Mouse (Mus musculus): ENCODE data around the gene Kdf1. TPM values are rescaled to one million over a fixed set of nuclear protein-coding genes. Genes with fewer than 3 reads are reported as not detected.
"Not testable (repeated sequence)": the region's sequence is repeated elsewhere in the genome, so short reads cannot be mapped to it uniquely, and the experiment has no call there.

Gene Kdf1
- polyA plus RNA-seq, 1 experiment: 22.2 TPM

GRCm38 (mm10) chr4:133508990-133509389 is 9.8 kb upstream of the Kdf1 start:
- TF ChIP-seq POLR2A (IDR thresholded peaks at IDR 0.05; ENCODE audit: borderline replicate concordance, extremely low read depth, low read depth, low read length) (no peak), CTCF (IDR thresholded peaks at IDR 0.05; ENCODE audit: insufficient read depth, low read length) (no peak)
- DNase-seq: no peak
- 80% methylated on average over 7 of the region's 7 CpGs for WGBS

GRCm38 (mm10) chr4:133511050-133511449 is 7.7 kb upstream of the Kdf1 start:
- DNase-seq: no peak
- WGBS: 74% methylated on average over 5 of the region's 5 CpGs
- TF ChIP-seq POLR2A (IDR thresholded peaks at IDR 0.05; ENCODE audit: borderline replicate concordance, extremely low read depth, low read depth, low read length) (no peak), CTCF (IDR thresholded peaks at IDR 0.05; ENCODE audit: insufficient read depth, low read length) (no peak)
- Histone ChIP-seq H3K4me1 (ENCODE audit: control insufficient read depth, insufficient read depth, low read length) (no peaks in the 10 kb centered on the region), H3K4me3 (replicated peaks; ENCODE audit: extremely low read depth, low read depth, low read length) (no peak overlapping the region)

More at GRCm38 (mm10) chr4:133508990-133509389, 9.8 kb upstream of the Kdf1 start:
- Histone ChIP-seq H3K4me3 (replicated peaks; ENCODE audit: extremely low read depth, low read depth, low read length) (no peak overlapping the region), H3K4me1 (ENCODE audit: control insufficient read depth, insufficient read depth, low read length) (no peaks in the 10 kb centered on the region)

GRCm38 (mm10) chr4:133512511-133512910 is 6.3 kb upstream of the Kdf1 start:
- not testable (repeated sequence) for DNase-seq; H3K4me3 ChIP-seq (replicated peaks; ENCODE audit: extremely low read depth, low read depth, low read length); H3K4me1 ChIP-seq (ENCODE audit: control insufficient read depth, insufficient read depth, low read length)
- 47% methylated on average over 5 of the region's 5 CpGs for WGBS

- peak; percentile 66 for DNase-seq
- WGBS: 8% methylated on average over 8 of the region's 8 CpGs
- Histone ChIP-seq H3K4me1 (ENCODE audit: control insufficient read depth, insufficient read depth, low read length) (no peaks in the 10 kb centered on the region), H3K4me3 (replicated peaks; ENCODE audit: extremely low read depth, low read depth, low read length) (no peak overlapping the region)
- TF ChIP-seq POLR2A (IDR thresholded peaks at IDR 0.05; ENCODE audit: borderline replicate concordance, extremely low read depth, low read depth, low read length) (no peak), CTCF (IDR thresholded peaks at IDR 0.05; ENCODE audit: insufficient read depth, low read length) (peak; percentile 95)
Observed at GRCm38 (mm10) chr4:133512972-133513371, 5.8 kb upstream of the Kdf1 start.

- Histone ChIP-seq H3K4me3 (replicated peaks; ENCODE audit: extremely low read depth, low read depth, low read length) (peak overlapping the region; percentile 49), H3K4me1 (ENCODE audit: control insufficient read depth, insufficient read depth, low read length) (no peaks in the 10 kb centered on the region)
- 9% methylated on average over 25 of the region's 25 CpGs for WGBS
- TF ChIP-seq CTCF (IDR thresholded peaks at IDR 0.05; ENCODE audit: insufficient read depth, low read length) (no peak), POLR2A (IDR thresholded peaks at IDR 0.05; ENCODE audit: borderline replicate concordance, extremely low read depth, low read depth, low read length) (no peak)
- no peak for DNase-seq
Observed at GRCm38 (mm10) chr4:133519369-133519665, 554 bp downstream of the Kdf1 start.

- Histone ChIP-seq H3K4me3 (replicated peaks; ENCODE audit: extremely low read depth, low read depth, low read length) (no peak overlapping the region), H3K4me1 (ENCODE audit: control insufficient read depth, insufficient read depth, low read length) (no peaks in the 10 kb centered on the region)
- TF ChIP-seq CTCF (IDR thresholded peaks at IDR 0.05; ENCODE audit: insufficient read depth, low read length) (no peak), POLR2A (IDR thresholded peaks at IDR 0.05; ENCODE audit: borderline replicate concordance, extremely low read depth, low read depth, low read length) (no peak)
- no peak for DNase-seq
- WGBS: 43% methylated on average over 2 of the region's 2 CpGs
Observed at GRCm38 (mm10) chr4:133521502-133521901, 2.7 kb downstream of the Kdf1 start.

- DNase-seq: no peak
- 68% methylated on average over 16 of the region's 16 CpGs for WGBS
- no peak overlapping the region for H3K4me3 ChIP-seq (replicated peaks; ENCODE audit: extremely low read depth, low read depth, low read length)
- no peak for TF ChIP-seq CTCF (IDR thresholded peaks at IDR 0.05; ENCODE audit: insufficient read depth, low read length)
- no peak for TF ChIP-seq POLR2A (IDR thresholded peaks at IDR 0.05; ENCODE audit: borderline replicate concordance, extremely low read depth, low read depth, low read length)
- no peaks in the 10 kb centered on the region for H3K4me1 ChIP-seq (ENCODE audit: control insufficient read depth, insufficient read depth, low read length)
Observed at GRCm38 (mm10) chr4:133527788-133528187, 9.0 kb downstream of the Kdf1 start.

GRCm38 (mm10) chr4:133532777-133533176 is 14.0 kb downstream of the Kdf1 start:
- 83% methylated on average over 3 of the region's 3 CpGs for WGBS
- H3K4me1 ChIP-seq (ENCODE audit: control insufficient read depth, insufficient read depth, low read length): no peaks in the 10 kb centered on the region
- no peak overlapping the region for H3K4me3 ChIP-seq (replicated peaks; ENCODE audit: extremely low read depth, low read depth, low read length)
- no peak for TF ChIP-seq POLR2A (IDR thresholded peaks at IDR 0.05; ENCODE audit: borderline replicate concordance, extremely low read depth, low read depth, low read length)
- TF ChIP-seq CTCF (IDR thresholded peaks at IDR 0.05; ENCODE audit: insufficient read depth, low read length): no peak
- DNase-seq: no peak

GRCm38 (mm10) chr4:133536081-133536480 is 17.3 kb downstream of the Kdf1 start:
- 80% methylated on average over 3 of the region's 3 CpGs for WGBS
- no peak for DNase-seq
- no peak for TF ChIP-seq CTCF (IDR thresholded peaks at IDR 0.05; ENCODE audit: insufficient read depth, low read length)
- TF ChIP-seq POLR2A (IDR thresholded peaks at IDR 0.05; ENCODE audit: borderline replicate concordance, extremely low read depth, low read depth, low read length): no peak
- Histone ChIP-seq H3K4me3 (replicated peaks; ENCODE audit: extremely low read depth, low read depth, low read length) (no peak overlapping the region), H3K4me1 (ENCODE audit: control insufficient read depth, insufficient read depth, low read length) (no peaks in the 10 kb centered on the region)

GRCm38 (mm10) chr4:133536652-133537051 is 17.9 kb downstream of the Kdf1 start:
- TF ChIP-seq CTCF (IDR thresholded peaks at IDR 0.05; ENCODE audit: insufficient read depth, low read length) (no peak), POLR2A (IDR thresholded peaks at IDR 0.05; ENCODE audit: borderline replicate concordance, extremely low read depth, low read depth, low read length) (no peak)
- H3K4me3 ChIP-seq (replicated peaks; ENCODE audit: extremely low read depth, low read depth, low read length): no peak overlapping the region
- WGBS: 74% methylated on average over 5 of the region's 5 CpGs

More at GRCm38 (mm10) chr4:133536652-133537051, 17.9 kb downstream of the Kdf1 start:
- H3K4me1 ChIP-seq (ENCODE audit: control insufficient read depth, insufficient read depth, low read length): no peaks in the 10 kb centered on the region
- DNase-seq: no peak

Data from lung, adult 2 months (tissue).